Mouse (Mus musculus): Measurements from ENCODE around the gene Naa20. TPM values are rescaled to one million over a fixed set of nuclear protein-coding genes. Genes with fewer than 3 reads are reported as not detected.
"Not testable (repeated sequence)": the region's sequence is repeated elsewhere in the genome, so short reads cannot be mapped to it uniquely, and the experiment has no call there.

Naa20 gene
- polyA plus RNA-seq, 1 experiment from 2014 or later: 85.8 TPM

GRCm38 (mm10) chr2:145903061-145903901 is 1.4 kb downstream of the Naa20 start:
- no peak for DNase-seq (ENCODE audit: low read depth, low spot score)
- peak; percentile 81 for ATAC-seq
- POLR2A ChIA-PET: interaction anchor here (0.6 to 0.9 kb wide), 4 partner anchors 47 to 1174 kb away, joined by 3 to 7 read pairs (median 5); no protein-coding TSS in a partner anchor
- H3K27me3 ChIP-seq: no peaks in the 10 kb centered on the region
- TF ChIP-seq CTCF (IDR thresholded peaks at IDR 0.05): peak; percentile 75
- CTCF ChIA-PET: interaction anchor here (1.5 to 1.8 kb wide), 2 partner anchors 11 to 28 kb away, joined by 4 to 5 read pairs; no protein-coding TSS in a partner anchor
- in situ Hi-C loops (cut with MboI; ENCODE audit: low pct_unique_long_range_greater_than_20kb): loop anchor here (25.0 kb wide), 1 partner anchor 1316 kb away; the partner anchor contains the start of genes Dtd1 and Smim26

- TF ChIP-seq CTCF (IDR thresholded peaks at IDR 0.05): no peak
- DNase-seq (ENCODE audit: low read depth, low spot score) (no peak), ATAC-seq (no peak)
- in situ Hi-C loops (cut with MboI; ENCODE audit: low pct_unique_long_range_greater_than_20kb): loop anchor here (25.0 kb wide), 1 partner anchor 1317 kb away; the partner anchor contains the start of genes Dtd1 and Smim26
- CTCF ChIA-PET: no interaction called here
- H3K27me3 ChIP-seq: no peaks in the 10 kb centered on the region
- POLR2A ChIA-PET: interaction anchor here (0.6 to 0.9 kb wide), 4 partner anchors 47 to 1173 kb away, joined by 3 to 7 read pairs (median 5); no protein-coding TSS in a partner anchor
Observed at GRCm38 (mm10) chr2:145903983-145904616, 2.2 kb downstream of the Naa20 start.

GRCm38 (mm10) chr2:145905156-145905555 is 3.3 kb downstream of the Naa20 start:
- no peak for ATAC-seq
- H3K27me3 ChIP-seq: no peaks in the 10 kb centered on the region
- TF ChIP-seq CTCF (IDR thresholded peaks at IDR 0.05): no peak
- in situ Hi-C loops (cut with MboI; ENCODE audit: low pct_unique_long_range_greater_than_20kb): loop anchor here (25.0 kb wide), 1 partner anchor 1318 kb away; the partner anchor contains the start of genes Dtd1 and Smim26
- CTCF ChIA-PET: no interaction called here
- DNase-seq (ENCODE audit: low read depth, low spot score): no peak
- POLR2A ChIA-PET: interaction anchor here (0.6 kb wide), 1 partner anchor 148 kb away, joined by 3 read pairs; no protein-coding TSS in a partner anchor

GRCm38 (mm10) chr2:145905884-145906283 is 4.0 kb downstream of the Naa20 start:
- ATAC-seq; DNase-seq (ENCODE audit: low read depth, low spot score); CTCF ChIA-PET; H3K27me3 ChIP-seq; POLR2A ChIA-PET: not testable (repeated sequence)
- peak; percentile 56 for TF ChIP-seq CTCF (IDR thresholded peaks at IDR 0.05)
- in situ Hi-C loops (cut with MboI; ENCODE audit: low pct_unique_long_range_greater_than_20kb): loop anchor here (25.0 kb wide), 1 partner anchor 1319 kb away; the partner anchor contains the start of genes Dtd1 and Smim26

GRCm38 (mm10) chr2:145920941-145921650 is 19.2 kb downstream of the Naa20 start:
- DNase-seq (ENCODE audit: low read depth, low spot score) (no peak), ATAC-seq (no peak)
- no peaks in the 10 kb centered on the region for H3K27me3 ChIP-seq
- TF ChIP-seq CTCF (IDR thresholded peaks at IDR 0.05): peak; percentile 55
- CTCF ChIA-PET: interaction anchor here (0.9 to 1.9 kb wide), 4 partner anchors 9 to 493 kb away, joined by 3 to 10 read pairs (median 4); no protein-coding TSS in a partner anchor
- in situ Hi-C loops (cut with MboI; ENCODE audit: low pct_unique_long_range_greater_than_20kb): loop anchor here (10.0 to 25.0 kb wide), 2 partner anchors 1144 to 1334 kb away; partner anchors contain the start of genes Dtd1 and Smim26
- POLR2A ChIA-PET: no interaction called here

GRCm38 (mm10) chr2:145934339-145935231 is 32.7 kb downstream of the Naa20 start, which contains the start of the genes Cfap61 and Crnkl1:
Gene Cfap61 (plus strand): TSS chr2:145934784.
Gene Crnkl1 (minus strand): TSS chr2:145935014.
- in situ Hi-C loops (cut with MboI; ENCODE audit: low pct_unique_long_range_greater_than_20kb): no loop called here

GRCm38 (mm10) chr2:145936975-145937374 is 35.1 kb downstream of the Naa20 start:
- TF ChIP-seq CTCF (IDR thresholded peaks at IDR 0.05): no peak

More at GRCm38 (mm10) chr2:145934339-145935231, 32.7 kb downstream of the Naa20 start, which contains the start of the genes Cfap61 and Crnkl1:
- no peak for TF ChIP-seq CTCF (IDR thresholded peaks at IDR 0.05)
- ATAC-seq: peak; percentile 97
- peak; percentile 65 for DNase-seq (ENCODE audit: low read depth, low spot score)
- ChIA-PET CTCF (interaction anchor here (1.8 kb wide), 1 partner anchor 14 kb away, joined by 5 read pairs; no protein-coding TSS in a partner anchor), POLR2A (interaction anchor here (0.7 kb wide), 2 partner anchors 12 to 432 kb away, joined by 4 to 5 read pairs; no protein-coding TSS in a partner anchor)
- H3K27me3 ChIP-seq: peaks cover 19% of the 10 kb centered on the region

GRCm38 (mm10) chr2:145941403-145941802 is 39.5 kb downstream of the Naa20 start:
- DNase-seq (ENCODE audit: low read depth, low spot score) (no peak), ATAC-seq (no peak)
- H3K27me3 ChIP-seq: peaks cover 17% of the 10 kb centered on the region
- no peak for TF ChIP-seq CTCF (IDR thresholded peaks at IDR 0.05)
- CTCF ChIA-PET: no interaction called here
- in situ Hi-C loops (cut with MboI; ENCODE audit: low pct_unique_long_range_greater_than_20kb): no loop called here
- POLR2A ChIA-PET: no interaction called here

More at GRCm38 (mm10) chr2:145936975-145937374, 35.1 kb downstream of the Naa20 start:
- ChIA-PET CTCF (interaction anchor here (1.4 kb wide), 1 partner anchor 26 kb away, joined by 4 read pairs; no protein-coding TSS in a partner anchor), POLR2A (interaction anchor here (0.5 kb wide), 2 partner anchors 73 to 263 kb away, joined by 4 to 6 read pairs; no protein-coding TSS in a partner anchor)
- no peak for ATAC-seq
- H3K27me3 ChIP-seq: peaks cover 21% of the 10 kb centered on the region
- DNase-seq (ENCODE audit: low read depth, low spot score): no peak
- in situ Hi-C loops (cut with MboI; ENCODE audit: low pct_unique_long_range_greater_than_20kb): no loop called here

- in situ Hi-C loops (cut with MboI; ENCODE audit: low pct_unique_long_range_greater_than_20kb): no loop called here
- CTCF ChIA-PET: no interaction called here
- POLR2A ChIA-PET: no interaction called here
- DNase-seq (ENCODE audit: low read depth, low spot score) (no peak), ATAC-seq (no peak)
- peaks cover 5% of the 10 kb centered on the region for H3K27me3 ChIP-seq
- TF ChIP-seq CTCF (IDR thresholded peaks at IDR 0.05): no peak
Observed at GRCm38 (mm10) chr2:145944286-145944685, 42.4 kb downstream of the Naa20 start.
